Mouse (Mus musculus): ENCODE measurements around the gene Arl16.

Arl16 gene

GRCm38 (mm10) chr11:120445475-120445874 is 21.9 kb downstream of the Arl16 start:
- no peak for DNase-seq (ENCODE audit: low spot score in 2 of 2)

- no peak for DNase-seq (ENCODE audit: low spot score in 2 of 2)
Measured at GRCm38 (mm10) chr11:120444106-120444505, 23.3 kb downstream of the Arl16 start.

GRCm38 (mm10) chr11:120442765-120443280 is 24.6 kb downstream of the Arl16 start:
- no peak for DNase-seq (ENCODE audit: low spot score in 2 of 2)

- no peak for DNase-seq (ENCODE audit: low spot score in 2 of 2)
Measured at GRCm38 (mm10) chr11:120442344-120442743, 25.1 kb downstream of the Arl16 start, which contains the start of gene Tspan10. TSS of gene Tspan10 (plus strand) at chr11:120442644.

GRCm38 (mm10) chr11:120437857-120438385 is 29.5 kb downstream of the Arl16 start:
- DNase-seq (ENCODE audit: low spot score in 2 of 2), result no peak

- peak; percentile 84 for DNase-seq (ENCODE audit: low spot score in 2 of 2)
Measured at GRCm38 (mm10) chr11:120437152-120437856, 30.1 kb downstream of the Arl16 start, which contains the start of gene Nploc4. TSS of gene Nploc4 (minus strand) at chr11:120437708.

- DNase-seq (ENCODE audit: low spot score in 2 of 2), result no peak
Measured at GRCm38 (mm10) chr11:120426727-120427126, 40.7 kb downstream of the Arl16 start.

GRCm38 (mm10) chr11:120423569-120424295 is 43.7 kb downstream of the Arl16 start:
- DNase-seq (ENCODE audit: low spot score in 2 of 2), result peak; percentile 68 to 71

GRCm38 (mm10) chr11:120422651-120423568 is 44.5 kb downstream of the Arl16 start:
- no peak for DNase-seq (ENCODE audit: low spot score in 2 of 2)

GRCm38 (mm10) chr11:120418592-120418991 is 48.8 kb downstream of the Arl16 start:
- DNase-seq (ENCODE audit: low spot score in 2 of 2), result no peak

GRCm38 (mm10) chr11:120417852-120418251 is 49.6 kb downstream of the Arl16 start:
- no peak for DNase-seq (ENCODE audit: low spot score in 2 of 2)

All from right cerebral cortex, adult 2 months (tissue).